Comparison of ENCODE assay signal across 8 mouse cellular contexts in the genomic region with DNA sequence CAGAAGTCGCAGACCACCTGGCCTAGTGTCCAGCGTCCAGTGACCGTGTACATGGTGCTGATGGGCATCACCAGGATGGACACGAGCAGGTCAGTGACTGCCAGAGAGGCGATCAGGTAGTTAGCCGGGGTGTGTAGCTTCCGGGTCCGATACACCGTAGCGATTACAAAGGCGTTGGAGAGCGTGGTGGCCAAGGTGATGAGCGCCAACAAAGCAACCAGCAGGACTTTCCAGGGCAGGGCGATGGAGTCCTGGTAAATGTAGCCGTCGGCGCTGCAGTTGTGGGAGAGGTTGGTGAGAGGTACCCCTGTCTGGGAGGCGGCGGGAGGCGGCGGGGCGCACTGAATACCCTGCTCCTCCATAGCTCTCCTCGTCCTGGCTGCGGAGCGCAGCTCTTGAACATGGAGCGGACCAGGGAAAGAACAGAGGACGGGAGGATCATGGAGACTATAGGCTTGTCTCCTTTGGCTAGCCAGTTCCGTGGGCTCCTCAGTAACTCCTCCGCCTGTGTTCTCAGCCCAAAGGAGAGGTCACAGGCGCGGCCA. TPM values are rescaled to one million over a fixed set of nuclear protein-coding genes. Genes with fewer than 3 reads are reported as not detected.
DNase-seq lines count a peak whose midpoint lies in the region; ATAC-seq and TF ChIP-seq lines count a peak whose summit lies in the region.

No protein-coding gene starts in this region.

- no peaks in the 10 kb centered on the region for H3K9me3 ChIP-seq in lung, embryonic 16.5 days (ENCODE audit: control insufficient read depth, low read length)

- H3K9ac ChIP-seq in lung, embryonic 16.5 days (ENCODE audit: low read length): peak overlapping the region; percentile 62; the same call in 1 of the 2 replicates

- H3K4me2 ChIP-seq in lung, embryonic 16.5 days (ENCODE audit: low read depth, low read length): peak overlapping the region; percentile 100

- H3K27ac ChIP-seq in cerebellum, adult 2 months (ENCODE audit: insufficient read depth, low read length): no peak overlapping the region
- H3K27ac ChIP-seq in lung, embryonic 16.5 days (ENCODE audit: low read length): no peak overlapping the region
- H3K27ac ChIP-seq in small intestine, adult 2 months (ENCODE audit: insufficient read depth, low read depth, low read length): no peak overlapping the region

- no peak for TF ChIP-seq POLR2A in cerebellum, adult 2 months (IDR thresholded peaks at IDR 0.05; ENCODE audit: borderline replicate concordance, insufficient read depth, low read length)
- no peak for TF ChIP-seq POLR2A in small intestine, adult 2 months (IDR thresholded peaks at IDR 0.05; ENCODE audit: low read depth, low read length)

- H3K27me3 ChIP-seq in cerebellum, adult 2 months (ENCODE audit: control insufficient read depth, insufficient read depth, low read length): peaks cover 8% of the 10 kb centered on the region; the same call in 1 of the 2 replicates
- H3K27me3 ChIP-seq in lung, embryonic 16.5 days (ENCODE audit: control insufficient read depth, insufficient read depth, low read depth, low read length): peaks cover 35% of the 10 kb centered on the region
- H3K27me3 ChIP-seq in small intestine, adult 2 months (ENCODE audit: control insufficient read depth, insufficient read depth, low read length): peaks cover 11% of the 10 kb centered on the region; the same call in 1 of the 2 replicates

- under 1% methylated on average over 31 of the region's 31 CpGs for WGBS in cerebellum, adult 2 months
- WGBS in lung, embryonic 16.5 days: under 1% methylated on average over 30 of the region's 31 CpGs
- 3% methylated on average over 31 of the region's 31 CpGs for WGBS in small intestine, adult 2 months

- DNase-seq in cerebellum, adult 2 months: peak in 1 of 2 experiments; percentile 12
- DNase-seq in cerebellum, postnatal 36 days: no peak
- DNase-seq in right cerebral cortex, adult 18-20 months: peak; percentile 16
- no peak for DNase-seq in right cerebral cortex, postnatal 36 days (ENCODE audit: low spot score in 2 of 2)
- peak; percentile 2 to 4 for DNase-seq in heart, postnatal 10 days

- no peaks in the 10 kb centered on the region for H3K4me1 ChIP-seq in cerebellum, adult 2 months (ENCODE audit: control insufficient read depth, insufficient read depth, low read length)
- H3K4me1 ChIP-seq in lung, embryonic 16.5 days (replicated peaks; ENCODE audit: control insufficient read depth, insufficient read depth, low read length): peaks cover 10% of the 10 kb centered on the region
- H3K4me1 ChIP-seq in small intestine, adult 2 months (ENCODE audit: control insufficient read depth, insufficient read depth, insufficient read length, low read length): no peaks in the 10 kb centered on the region

- intact Hi-C loops in heart, postnatal 10 days (cut with DNase I): no loop called here

- peak overlapping the region; percentile 11 for H3K4me3 ChIP-seq in cerebellum, adult 2 months (replicated peaks; ENCODE audit: insufficient read depth, low read depth, low read length)
- peak overlapping the region; percentile 70 for H3K4me3 ChIP-seq in lung, embryonic 16.5 days (ENCODE audit: low read length)
- peak overlapping the region; percentile 53 for H3K4me3 ChIP-seq in small intestine, adult 2 months (ENCODE audit: low read depth, low read length)

- no peaks in the 10 kb centered on the region for H3K36me3 ChIP-seq in lung, embryonic 16.5 days (ENCODE audit: control insufficient read depth, insufficient read depth, low read length)
- no peaks in the 10 kb centered on the region for H3K36me3 ChIP-seq in small intestine, adult 2 months (ENCODE audit: control insufficient read depth, insufficient read depth, low read length)

- no peak for TF ChIP-seq CTCF in cerebellum, adult 2 months (IDR thresholded peaks at IDR 0.05; ENCODE audit: borderline replicate concordance, insufficient read depth, low read depth, low read length)
- no peak for TF ChIP-seq CTCF in small intestine, adult 2 months (IDR thresholded peaks at IDR 0.05; ENCODE audit: extremely low read depth, insufficient read length, insufficient replicate concordance, low read depth, low read length)

- no peak; the same call in 1 of the 2 replicates for ATAC-seq in lung, embryonic 16.5 days (ENCODE audit: low read depth)
- no peak; the same call in 1 of the 2 replicates for ATAC-seq in megakaryocyte progenitor cell, adult 5-6 weeks (replicated peaks; ENCODE audit: poor library complexity)

RNA-seq across cellular contexts. Expression of gene Htr1b, which starts 1.4 kb away (rescaled TPM):
- 11.5 and 12.1 TPM in 2 replicates for polyA plus RNA-seq in cerebellum, adult 2 months (2012; rRNA removed)
- total RNA-seq in heart, postnatal 10 days (2021): under 1 TPM; 0.10 TPM
- polyA plus RNA-seq in lung, embryonic 16.5 days (2015; fragmentation: Nextera tagmentation; extraction: Ambion mirVana): 0.33 and 0.40 TPM in 2 replicates
- polyA plus RNA-seq in small intestine, adult 2 months (2012; rRNA removed): 0.30 and 0.47 TPM in 2 replicates
- 0.10 TPM in 1 of 2 replicates, not detected in the other for total RNA-seq in megakaryocyte progenitor cell, adult 5-6 weeks (2015)
- not detected in 2 replicates for total RNA-seq in megakaryocyte progenitor cell, adult 5-6 weeks (2017)

Comparison
In these comparisons a context has a peak if more than half of its experiments do, and no peak if none do; other contexts are left out.
1. DNase-seq: peak in right cerebral cortex, adult 18-20 months (single experiment) and heart, postnatal 10 days (2 of 2); none in cerebellum, postnatal 36 days (0 of 2) and right cerebral cortex, postnatal 36 days (0 of 2).
2. H3K4me3 ChIP-seq: peak in every context shown above with its lines; median percentile 70 in lung, embryonic 16.5 days; 53 in small intestine, adult 2 months; 11 in cerebellum, adult 2 months.